Comparison of ENCODE assay signal across 19 mouse cellular contexts in genomic region chr6:83523194-83523593, GRCm38 (mm10). TPM values are rescaled to one million over a fixed set of nuclear protein-coding genes. Genes with fewer than 3 reads are reported as not detected.
DNase-seq lines count a peak whose midpoint lies in the region; ATAC-seq lines count a peak whose summit lies in the region.
"Had no signal": no experiment of that assay in that cellular context is flagged by ENCODE, and none has a peak within 500 bp of the region (broad histone marks: within the 10 kb centered on the region; RNA-seq: fewer than 3 reads in every experiment).

No protein-coding gene starts in this region.

- peak overlapping the region; percentile 46 for H3K4me2 ChIP-seq in heart, embryonic 12.5 days
- no peak overlapping the region for H3K4me2 ChIP-seq in intestine, embryonic 16.5 days (ENCODE audit: low read depth, low read length)
- H3K4me2 ChIP-seq: embryonic facial prominence, embryonic 12.5 days; forebrain, embryonic 13.5 days; midbrain, embryonic 12.5 days had no signal

- H3K9me3 ChIP-seq in heart, embryonic 12.5 days (replicated peaks): no peaks in the 10 kb centered on the region; the same call in 1 of the 2 replicates
- H3K9me3 ChIP-seq in intestine, embryonic 16.5 days (ENCODE audit: control insufficient read depth, low read length): no peaks in the 10 kb centered on the region
- H3K9me3 ChIP-seq: embryonic facial prominence, embryonic 12.5 days; forebrain, embryonic 13.5 days; limb, embryonic 10.5 days; midbrain, embryonic 12.5 days had no signal

- H3K4me1 ChIP-seq in heart, embryonic 12.5 days (replicated peaks): peaks cover 25% of the 10 kb centered on the region
- 0 out of 2 replicates have a peak, but pooled peaks cover 4% of the 10 kb centered on the region for H3K4me1 ChIP-seq in intestine, embryonic 16.5 days (ENCODE audit: control insufficient read depth, insufficient read depth, low read length)
- H3K4me1 ChIP-seq: embryonic facial prominence, embryonic 12.5 days; forebrain, embryonic 13.5 days; midbrain, embryonic 12.5 days had no signal

- no peaks in the 10 kb centered on the region for H3K27me3 ChIP-seq in heart, embryonic 12.5 days (replicated peaks)
- no peaks in the 10 kb centered on the region for H3K27me3 ChIP-seq in intestine, embryonic 16.5 days (replicated peaks; ENCODE audit: control insufficient read depth, insufficient read depth, low read length)
- H3K27me3 ChIP-seq: CH12.LX; embryonic facial prominence, embryonic 12.5 days; forebrain, embryonic 13.5 days; midbrain, embryonic 12.5 days had no signal

- H3K4me3 ChIP-seq in heart, embryonic 12.5 days: no peak overlapping the region
- no peak overlapping the region for H3K4me3 ChIP-seq in intestine, embryonic 16.5 days (ENCODE audit: low read length)
- H3K4me3 ChIP-seq: embryonic facial prominence, embryonic 12.5 days; erythroblast, embryonic 14.5 days; forebrain, embryonic 13.5 days; limb, embryonic 10.5 days; midbrain, embryonic 12.5 days had no signal

- WGBS in heart, embryonic 12.5 days: 16% methylated on average over 6 of the region's 6 CpGs
- 18% methylated on average over 6 of the region's 6 CpGs for WGBS in intestine, embryonic 16.5 days

- peak; percentile 43; the same call in 1 of the 2 replicates for ATAC-seq in heart, embryonic 12.5 days (ENCODE audit: insufficient number of reproducible peaks, low FRiP score)
- peak; percentile 28 for ATAC-seq in intestine, embryonic 16.5 days
- ATAC-seq: forebrain, embryonic 13.5 days; lung, postnatal 0 days had no signal

- no peak for DNase-seq in heart, adult 11 months
- DNase-seq in MN1 (ENCODE audit: low spot score): peak; percentile 54
- peak; percentile 40 to 45 for DNase-seq in cerebellum, adult 18-20 months
- no peak for DNase-seq in thymus, postnatal 0 days (ENCODE audit: low spot score)
- DNase-seq in lung, postnatal 10 days: no peak
- DNase-seq: gastrocnemius, postnatal 10 days; kidney, adult 8-10 months; retina, postnatal 1 day; thymus, postnatal 36 days had no signal

- no peak overlapping the region for H3K9ac ChIP-seq in heart, embryonic 12.5 days
- peak overlapping the region; percentile 22; the same call in 1 of the 2 replicates for H3K9ac ChIP-seq in intestine, embryonic 16.5 days (ENCODE audit: low read depth, low read length)
- H3K9ac ChIP-seq: embryonic facial prominence, embryonic 12.5 days; forebrain, embryonic 13.5 days; liver, embryonic 14.5 days; midbrain, embryonic 12.5 days had no signal

- no peak overlapping the region for H3K27ac ChIP-seq in heart, embryonic 12.5 days (ENCODE audit: poor library complexity, severe bottlenecking)
- H3K27ac ChIP-seq in intestine, embryonic 16.5 days (ENCODE audit: low read length): no peak overlapping the region
- H3K27ac ChIP-seq: embryonic facial prominence, embryonic 12.5 days; forebrain, embryonic 13.5 days; limb, embryonic 10.5 days; liver, embryonic 14.5 days; midbrain, embryonic 12.5 days had no signal

- H3K36me3 ChIP-seq in heart, embryonic 12.5 days: no peaks in the 10 kb centered on the region
- H3K36me3 ChIP-seq in intestine, embryonic 16.5 days (ENCODE audit: control insufficient read depth, insufficient read depth, low read length): no peaks in the 10 kb centered on the region; the same call in 1 of the 2 replicates
- H3K36me3 ChIP-seq: embryonic facial prominence, embryonic 12.5 days; limb, embryonic 10.5 days; midbrain, embryonic 12.5 days had no signal

RNA-seq across cellular contexts. Expression of gene Actg2, which starts 12.9 kb away (rescaled TPM):
- polyA plus RNA-seq in heart, embryonic 12.5 days (2016; fragmentation: Nextera tagmentation; extraction: Ambion mirVana): 8.6 and 10.1 TPM in 2 replicates
- polyA plus RNA-seq in intestine, embryonic 16.5 days (2015; fragmentation: Nextera tagmentation; extraction: Ambion mirVana): 1,727 and 1,747 TPM in 2 replicates
- polyA plus RNA-seq in thymus, postnatal 0 days (2015; fragmentation: Nextera tagmentation; extraction: Ambion mirVana): 1.6 and 2.1 TPM in 2 replicates
- polyA plus RNA-seq: erythroblast, embryonic 14.5 days had no signal

RNA-seq across cellular contexts. Expression of gene Dguok, which starts 16.4 kb away (rescaled TPM):
- 46.5 and 52.5 TPM in 2 replicates for polyA plus RNA-seq in heart, embryonic 12.5 days (2016; fragmentation: Nextera tagmentation; extraction: Ambion mirVana)
- 68.5 and 72.4 TPM in 2 replicates for polyA plus RNA-seq in intestine, embryonic 16.5 days (2015; fragmentation: Nextera tagmentation; extraction: Ambion mirVana)
- polyA plus RNA-seq in thymus, postnatal 0 days (2015; fragmentation: Nextera tagmentation; extraction: Ambion mirVana): 71.6 and 81.6 TPM in 2 replicates

RNA-seq across cellular contexts. Expression of gene Stambp, which starts 49.3 kb away (rescaled TPM):
- 24.4 and 25.8 TPM in 2 replicates for polyA plus RNA-seq in heart, embryonic 12.5 days (2016; fragmentation: Nextera tagmentation; extraction: Ambion mirVana)
- polyA plus RNA-seq in intestine, embryonic 16.5 days (2015; fragmentation: Nextera tagmentation; extraction: Ambion mirVana): 29.4 and 30.5 TPM in 2 replicates
- 29.6 and 30.0 TPM in 2 replicates for polyA plus RNA-seq in thymus, postnatal 0 days (2015; fragmentation: Nextera tagmentation; extraction: Ambion mirVana)

Comparison
In these comparisons a context has a peak if more than half of its experiments do, and no peak if none do; other contexts are left out.
1. DNase-seq: peak in MN1 (single experiment) and cerebellum, adult 18-20 months (2 of 2); none in heart, adult 11 months (single experiment), thymus, postnatal 0 days (single experiment) and lung, postnatal 10 days (single experiment).
2. RNA of gene Actg2, which starts 12.9 kb away (polyA plus RNA-seq): 1,727 to 1,747 TPM in intestine, embryonic 16.5 days; 8.6 to 10.1 TPM in heart, embryonic 12.5 days and 1.6 to 2.1 TPM in thymus, postnatal 0 days; every median in the first group is over 100 times any median in the second.